Mouse (Mus musculus) liver, embryonic 14.5 days (tissue): ENCODE data around the gene Shank2.

Experiments
- CTCF ChIP-seq: IDR thresholded peaks from 2 replicates; pipeline ENCODE4 v1.5.1; 2016; ENCODE audit warnings: antibody characterized with exemption, low read depth, control low read depth
- EP300 ChIP-seq: IDR thresholded peaks from 2 replicates; pipeline ENCODE4 v1.6.1; 2016; ENCODE audit warnings: antibody characterized with exemption, low read depth

DNA sequence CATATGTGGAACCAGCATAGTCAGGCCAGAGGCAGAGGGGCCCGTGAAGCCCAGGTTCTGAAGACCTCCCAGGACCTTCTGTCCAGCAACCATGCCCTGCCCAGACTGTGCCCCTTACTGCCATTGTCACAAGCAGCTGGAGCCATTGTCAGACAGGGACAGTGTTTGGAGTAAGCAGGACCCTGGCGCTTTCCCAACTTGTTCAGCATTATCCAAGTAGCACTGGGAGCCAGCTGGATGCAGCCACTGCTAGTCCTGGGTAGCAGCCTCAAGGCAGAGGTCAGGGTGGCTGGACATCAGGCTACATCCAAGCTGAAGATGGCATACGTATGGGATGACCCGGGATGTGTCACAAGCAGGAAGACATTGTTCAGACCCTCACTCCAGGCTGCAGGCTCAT, 187.7 kb downstream of the Shank2 start:
- TF ChIP-seq CTCF: no peak
- no peak for TF ChIP-seq EP300
